Mouse (Mus musculus) G1E (cell line): ENCODE data around the gene Tmem161a.

Experiments used
- CTCF ChIP-seq: IDR thresholded peaks from 2 replicates; pipeline ENCODE4 v1.5.1; 2012; ENCODE audit warnings: low read depth, low read length, inconsistent platforms, mixed read lengths
- GATA1 ChIP-seq: IDR thresholded peaks from 2 replicates; pipeline ENCODE4 v1.6.1; 2012; ENCODE audit warnings: borderline replicate concordance, low read length, inconsistent platforms, mixed read lengths

DNA sequence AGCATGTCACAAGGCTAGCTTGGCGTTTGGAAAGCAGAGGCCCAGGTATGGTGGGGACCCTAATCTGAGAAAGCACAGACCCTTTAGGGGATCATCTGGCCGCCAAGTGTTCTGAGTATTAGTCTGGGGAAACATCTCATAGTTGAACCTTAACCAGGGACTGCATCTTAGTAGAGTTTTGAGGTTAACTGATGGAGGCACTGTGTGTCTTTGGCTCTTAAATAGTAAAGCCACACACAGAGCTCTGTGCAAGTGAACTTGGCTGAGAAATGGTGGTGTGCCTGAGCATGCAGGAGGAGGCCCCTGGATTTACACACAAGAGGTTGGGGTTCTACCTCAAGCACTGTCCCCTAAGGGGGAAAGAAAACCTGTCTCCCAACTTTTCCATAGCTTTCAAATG, 6.1 kb downstream of the Tmem161a start:
- TF ChIP-seq CTCF (no peak), GATA1 (no peak)
